Mouse (Mus musculus): ENCODE measurements around the gene Ccdc187. TPM values are rescaled to one million over a fixed set of nuclear protein-coding genes. Genes with fewer than 3 reads are reported as not detected.
A peak's percentile ranks its signal among the peaks of the same experiment; 100 is the strongest.

Gene Ccdc187
- total RNA-seq (2015) (not detected in 2 replicates), total RNA-seq (2017) (not detected in 2 replicates)

DNA sequence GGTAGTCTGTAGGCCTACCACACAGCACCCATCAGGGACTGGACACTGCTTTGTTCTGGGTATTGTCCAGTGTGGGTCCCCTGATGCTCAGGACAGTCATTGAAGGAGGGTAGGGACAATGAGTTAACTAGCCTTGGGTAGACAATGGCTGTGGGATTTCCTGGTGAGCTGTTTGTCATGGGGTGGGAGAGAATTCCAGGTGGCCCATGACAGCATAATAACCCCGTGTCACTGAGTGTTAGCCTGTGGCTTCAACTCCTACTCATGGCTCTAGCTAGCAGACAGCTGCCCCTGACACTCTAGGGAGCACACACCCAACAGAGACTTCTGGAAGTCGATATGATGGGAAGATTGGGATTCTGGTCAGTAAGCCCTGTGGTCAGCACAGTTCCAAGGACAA is at the start of gene Ccdc187:
Gene Ccdc187, minus strand, starts transcription at position 101 of the 400 bp plus-strand sequence.
- ATAC-seq (replicated peaks; ENCODE audit: poor library complexity), result no peak

DNA sequence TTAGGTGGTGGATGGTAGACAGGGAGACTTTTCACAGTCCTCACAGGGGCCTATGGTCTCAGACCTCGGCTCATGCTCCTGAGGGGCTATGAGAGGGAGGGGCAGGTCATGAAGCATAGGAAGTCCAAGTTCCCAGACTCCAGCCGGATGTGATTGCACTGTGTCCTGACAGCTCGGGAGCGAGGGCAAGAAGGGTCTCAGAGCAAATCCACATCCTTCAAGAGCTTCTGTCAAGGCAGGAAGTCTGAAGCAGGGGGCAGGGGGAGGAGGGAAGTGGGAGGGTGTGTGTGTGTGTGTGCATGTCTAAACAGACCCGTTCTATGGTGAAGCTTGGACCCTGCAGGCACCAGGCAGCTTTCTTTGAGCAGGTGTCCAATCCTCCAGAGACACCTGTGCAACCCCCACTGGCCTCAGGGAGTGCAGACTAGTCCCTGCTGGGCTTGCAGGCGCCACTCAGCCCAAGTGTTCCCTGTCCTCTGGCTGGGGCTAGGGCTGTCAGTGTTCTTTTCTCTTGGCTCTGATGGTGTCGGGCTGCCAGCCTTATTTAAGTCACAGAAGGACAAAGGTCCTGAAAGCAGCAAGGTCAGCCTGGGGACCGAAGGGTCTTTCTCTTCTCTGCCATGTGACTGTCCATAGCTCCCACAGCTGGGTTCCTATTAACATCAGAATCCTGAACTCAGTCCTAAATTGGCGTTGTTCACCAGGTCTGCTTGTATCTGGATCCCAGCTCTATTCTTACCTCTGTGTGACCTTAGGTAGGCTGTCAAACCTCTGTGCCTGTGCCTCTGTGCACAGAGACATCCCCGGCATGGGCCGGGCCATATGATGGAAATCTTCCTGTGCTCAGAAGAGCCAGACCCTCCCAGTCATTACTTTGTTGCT is 48.5 kb upstream of the Ccdc187 start:
- ATAC-seq (replicated peaks; ENCODE audit: poor library complexity), result no peak

DNA sequence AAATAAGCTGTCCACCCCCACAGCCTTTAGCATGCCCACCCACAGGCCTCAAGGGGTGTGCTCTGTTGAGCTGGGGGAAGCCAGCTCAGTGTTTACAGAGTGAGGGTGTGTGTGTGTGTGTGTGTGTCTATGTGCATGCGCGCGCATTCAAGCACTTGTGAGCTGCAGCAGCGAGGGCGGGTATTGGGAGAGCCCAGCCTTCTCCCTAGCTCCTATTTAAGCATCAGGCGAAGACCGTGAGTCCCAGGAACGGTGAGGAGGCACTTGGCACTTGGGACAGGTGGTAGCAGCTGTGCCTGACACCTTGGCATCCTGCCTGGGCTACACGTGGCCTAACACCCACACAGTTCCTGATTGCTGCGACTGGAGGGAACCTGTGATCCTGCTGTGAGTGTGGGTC is 47.7 kb upstream of the Ccdc187 start:
- ATAC-seq (replicated peaks; ENCODE audit: poor library complexity), result no peak

DNA sequence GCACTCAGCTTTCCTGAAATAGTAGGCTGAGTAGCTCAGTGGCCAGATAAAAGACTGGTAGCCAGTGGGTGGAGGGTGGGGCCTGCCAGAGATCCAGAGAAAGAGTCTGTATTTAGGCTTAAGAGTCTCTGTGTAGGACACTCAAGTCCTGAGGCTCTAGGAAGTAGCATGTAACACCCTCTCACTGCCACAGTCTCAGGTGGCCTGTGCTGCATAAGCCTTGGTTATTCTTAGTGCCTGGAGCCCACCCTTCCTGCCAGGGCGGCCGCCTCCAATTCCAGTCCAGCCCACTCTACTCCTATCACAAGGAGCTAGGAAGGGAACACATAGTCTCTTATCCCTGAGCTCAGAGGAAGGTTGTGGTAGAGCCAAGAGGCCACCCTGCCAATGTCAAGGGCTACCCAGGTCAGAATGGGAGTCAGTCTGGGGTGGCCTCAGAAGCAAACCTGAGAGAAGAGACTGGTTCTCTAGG is 47.2 kb upstream of the Ccdc187 start:
- no peak for ATAC-seq (replicated peaks; ENCODE audit: poor library complexity)

DNA sequence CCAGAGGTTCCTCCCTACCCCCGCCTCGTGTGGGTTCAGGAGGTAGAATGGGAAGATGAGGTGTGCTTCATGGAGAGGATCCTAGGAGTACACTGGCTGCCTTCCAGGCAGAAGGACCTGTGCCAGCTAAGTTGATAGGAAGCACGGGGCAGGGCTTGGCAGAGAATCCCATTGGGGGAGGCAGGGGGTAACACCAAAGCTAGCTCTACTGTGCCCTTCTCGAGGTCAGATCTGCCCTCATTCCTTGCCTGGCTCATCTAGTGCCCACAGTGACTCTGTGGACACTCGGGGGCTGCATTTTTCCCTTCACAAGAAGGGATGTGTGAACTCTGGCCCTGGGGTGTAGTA is 44.8 kb upstream of the Ccdc187 start:
- ATAC-seq (replicated peaks; ENCODE audit: poor library complexity), result no peak

DNA sequence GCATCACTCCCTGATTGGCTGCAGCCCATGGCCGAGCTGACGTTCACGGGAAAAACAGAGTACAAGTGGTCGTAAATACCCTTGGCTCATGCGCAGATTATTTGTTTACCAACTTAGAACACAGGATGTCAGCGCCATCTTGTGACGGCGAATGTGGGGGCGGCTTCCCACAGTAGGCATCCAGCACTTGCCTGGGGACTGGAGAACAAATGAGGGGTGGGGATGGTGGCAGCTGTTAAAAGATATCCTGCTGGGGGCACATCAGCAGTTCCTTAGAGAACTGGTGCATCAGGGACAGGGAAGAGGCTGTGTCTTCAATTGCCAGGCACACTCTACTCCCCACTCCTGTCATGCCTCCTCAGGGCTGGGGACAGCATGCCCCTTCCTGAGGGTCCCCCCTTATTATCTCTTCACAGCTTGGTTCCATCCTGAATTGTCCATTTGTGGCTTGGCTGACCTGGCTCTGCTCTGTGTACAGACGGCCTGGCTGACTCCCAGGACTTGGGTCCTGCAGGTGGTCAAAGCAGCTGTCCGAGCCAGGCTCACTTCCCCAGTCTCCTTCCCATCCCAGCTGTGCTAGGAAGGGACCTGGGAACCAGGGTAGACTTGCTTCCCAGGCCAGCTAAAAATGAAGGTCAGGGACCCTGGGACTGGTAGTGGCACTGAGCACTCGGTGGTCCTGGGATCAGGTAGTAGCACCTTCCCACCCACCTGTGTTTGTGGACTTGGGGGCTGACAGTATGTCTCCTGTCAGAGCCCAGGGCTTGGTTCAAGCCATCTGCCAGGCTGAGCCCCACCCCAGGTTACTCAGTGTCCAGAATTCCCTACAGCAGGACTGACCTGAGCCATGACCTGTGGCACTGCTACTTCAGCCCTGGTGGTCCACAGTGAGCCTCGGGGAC is 44.2 kb upstream of the Ccdc187 start:
- no peak for ATAC-seq (replicated peaks; ENCODE audit: poor library complexity)

DNA sequence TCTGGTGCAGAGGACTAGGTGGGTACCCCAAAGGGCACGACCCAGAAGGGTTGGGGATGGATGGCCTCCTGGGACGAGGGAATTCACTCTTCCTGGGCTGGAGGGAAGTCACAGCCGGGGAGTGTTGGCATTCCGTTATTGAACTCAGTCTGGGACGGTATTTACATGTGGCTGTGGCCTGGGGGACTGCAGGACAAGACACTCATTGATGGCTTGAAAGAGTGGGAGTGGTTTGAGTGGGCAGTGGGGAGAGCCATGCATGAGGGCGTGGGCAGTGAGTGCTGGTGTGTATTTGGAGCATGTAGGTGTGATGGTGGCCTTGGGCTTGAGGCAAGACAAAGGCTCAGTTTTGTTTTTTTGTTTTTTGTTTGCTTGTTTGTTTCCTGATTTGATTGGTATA is 36.3 kb upstream of the Ccdc187 start:
- ATAC-seq (replicated peaks; ENCODE audit: poor library complexity), result no peak

DNA sequence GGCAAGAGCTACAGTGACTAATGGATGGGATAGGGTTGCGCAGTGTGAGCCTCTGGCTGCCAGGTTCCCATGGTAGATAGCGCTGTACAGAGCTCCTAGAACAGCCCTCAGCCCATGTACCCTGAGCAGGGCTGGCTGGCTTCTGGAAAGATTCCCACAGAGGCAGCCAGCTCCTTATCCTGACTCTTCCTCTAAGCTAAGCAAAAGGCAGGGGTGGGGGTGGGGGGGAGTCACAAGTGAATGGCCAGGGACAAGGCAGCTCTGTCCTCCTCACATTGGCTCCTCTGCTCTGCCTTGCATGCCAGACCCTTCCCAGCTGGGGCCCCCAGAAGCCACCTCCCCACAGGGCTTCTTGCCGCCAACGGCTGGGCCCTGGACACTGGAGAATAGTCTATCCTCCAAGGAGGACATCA is 35.7 kb upstream of the Ccdc187 start:
- no peak for ATAC-seq (replicated peaks; ENCODE audit: poor library complexity)

DNA sequence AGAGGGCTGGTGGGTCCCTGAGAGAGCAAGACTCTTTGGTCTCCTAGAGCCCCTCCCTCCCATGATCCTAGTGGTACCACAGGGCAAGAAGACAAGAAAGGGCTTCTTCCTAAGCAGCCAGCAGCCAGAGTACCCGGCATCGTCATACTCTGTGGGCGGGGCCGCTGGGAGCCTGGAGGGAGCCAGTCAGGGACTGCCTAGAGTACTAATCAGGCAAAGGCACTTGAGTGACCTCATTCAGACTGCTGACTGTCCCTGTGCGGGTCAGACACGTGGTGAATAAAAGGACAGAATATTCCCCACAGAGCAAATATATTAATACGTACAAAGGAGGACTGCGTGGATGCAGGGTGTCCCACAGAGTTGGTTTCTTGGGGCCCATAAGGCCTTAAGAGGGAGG is 35.0 kb upstream of the Ccdc187 start:
- ATAC-seq (replicated peaks; ENCODE audit: poor library complexity), result no peak

DNA sequence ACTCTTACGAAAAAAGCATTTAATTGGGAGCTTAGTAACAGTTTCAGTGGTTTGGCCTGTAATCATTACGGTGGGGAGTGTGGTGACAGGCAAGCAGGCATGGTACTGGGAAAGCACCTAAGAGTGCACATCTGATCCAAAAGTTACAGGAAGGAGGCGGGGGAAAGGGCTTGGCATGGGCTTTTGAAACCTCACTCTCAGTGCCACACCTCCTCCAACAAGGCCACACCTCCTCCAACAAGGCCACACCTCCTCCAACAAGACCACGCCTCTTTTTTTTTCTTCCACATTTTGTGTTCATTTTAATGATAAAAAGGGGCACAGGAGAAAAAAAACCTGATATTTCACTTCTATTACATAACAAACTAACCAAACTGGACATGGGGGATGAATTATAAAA is 33.5 kb upstream of the Ccdc187 start:
- peak; percentile 67 for ATAC-seq (replicated peaks; ENCODE audit: poor library complexity)

DNA sequence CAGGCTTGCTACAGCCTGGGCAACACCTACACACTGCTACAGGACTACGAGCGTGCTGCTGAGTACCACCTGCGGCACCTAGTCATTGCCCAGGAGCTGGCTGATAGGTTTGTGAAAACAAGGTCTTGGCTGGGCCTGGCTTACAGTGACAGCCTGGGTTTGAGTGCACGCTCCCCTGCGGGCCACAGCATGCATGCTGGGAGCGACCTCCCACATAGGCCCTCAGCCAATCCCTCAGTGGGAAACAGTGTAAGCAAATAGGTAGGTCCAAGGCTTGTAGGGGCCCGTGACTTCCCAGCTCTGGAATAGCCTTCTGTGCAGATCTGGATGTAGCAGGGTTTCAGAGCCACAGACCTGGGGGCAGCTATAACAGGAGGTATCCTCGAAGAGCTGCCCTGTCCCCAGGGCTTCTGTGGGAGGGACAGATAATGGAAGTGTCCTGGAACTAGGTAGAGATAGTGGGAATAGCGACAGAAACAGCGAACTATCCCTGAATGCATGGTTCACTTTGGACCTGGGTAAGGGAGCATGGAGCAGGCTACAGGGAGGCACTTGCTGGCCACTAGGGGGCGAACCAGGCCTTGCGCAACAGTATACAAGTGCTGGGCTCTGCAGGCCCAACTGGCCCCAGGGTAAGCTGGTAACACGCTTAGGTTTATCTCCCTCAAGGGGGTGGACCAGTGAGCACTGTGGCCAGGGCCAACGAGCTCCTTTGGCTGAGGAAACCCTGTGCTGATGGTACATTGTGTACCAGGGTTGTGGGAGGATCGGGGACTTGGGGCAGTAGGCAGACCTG is 31.2 kb upstream of the Ccdc187 start:
- peak; percentile 89 for ATAC-seq (replicated peaks; ENCODE audit: poor library complexity)

DNA sequence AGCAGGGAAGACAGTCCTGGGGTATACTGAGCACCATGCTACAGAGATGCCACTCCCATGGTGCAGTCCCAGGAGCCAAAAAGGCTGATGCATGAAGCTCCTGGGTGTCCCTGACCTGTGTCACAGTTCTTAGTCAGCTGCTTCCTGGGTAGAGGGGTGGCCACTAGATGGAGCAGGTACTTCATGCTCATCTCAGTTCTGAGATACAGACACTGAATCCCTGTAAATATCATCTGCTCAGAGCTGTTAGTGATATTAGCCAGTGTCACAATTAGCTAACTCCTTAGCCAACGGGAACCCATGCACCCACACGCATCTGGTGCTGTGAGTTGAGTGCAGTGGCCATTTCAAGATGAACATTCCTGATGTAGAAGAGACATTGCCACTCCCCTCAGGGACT is 30.6 kb upstream of the Ccdc187 start:
- ATAC-seq (replicated peaks; ENCODE audit: poor library complexity), result peak; percentile 53

DNA sequence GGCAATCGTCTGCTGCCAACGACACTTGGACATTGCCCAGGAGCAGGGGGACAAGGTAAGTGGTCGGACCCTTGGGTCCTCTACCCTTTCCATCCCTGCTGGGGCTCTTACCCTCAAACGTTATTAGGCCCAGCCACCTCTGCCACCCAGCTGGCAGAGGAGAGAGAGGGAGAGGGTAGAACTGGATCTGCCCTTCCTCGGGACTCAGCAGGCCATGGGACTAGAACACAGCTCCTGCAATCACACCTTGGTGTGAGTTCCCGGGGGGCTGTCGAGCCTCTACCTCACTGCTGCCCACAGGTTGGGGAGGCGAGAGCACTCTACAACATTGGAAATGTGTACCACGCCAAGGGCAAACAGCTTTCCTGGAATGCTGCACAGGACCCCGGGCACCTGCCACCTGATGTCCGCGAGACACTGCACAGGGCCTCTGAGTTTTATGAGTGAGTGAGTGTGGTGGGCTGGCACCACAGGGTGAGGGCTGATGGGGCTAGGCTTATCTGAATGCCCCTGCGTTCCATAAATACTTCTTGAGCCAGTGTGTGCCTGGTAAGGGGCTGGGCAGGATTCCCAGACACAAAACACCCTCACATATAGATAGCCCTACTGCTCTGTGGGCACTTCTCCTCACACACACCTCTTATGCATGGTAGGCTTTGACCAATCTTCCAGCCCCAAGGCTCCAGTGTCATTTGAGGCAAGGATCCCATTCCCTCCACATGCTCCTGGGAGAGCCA is 29.4 kb upstream of the Ccdc187 start:
- no peak for ATAC-seq (replicated peaks; ENCODE audit: poor library complexity)

DNA sequence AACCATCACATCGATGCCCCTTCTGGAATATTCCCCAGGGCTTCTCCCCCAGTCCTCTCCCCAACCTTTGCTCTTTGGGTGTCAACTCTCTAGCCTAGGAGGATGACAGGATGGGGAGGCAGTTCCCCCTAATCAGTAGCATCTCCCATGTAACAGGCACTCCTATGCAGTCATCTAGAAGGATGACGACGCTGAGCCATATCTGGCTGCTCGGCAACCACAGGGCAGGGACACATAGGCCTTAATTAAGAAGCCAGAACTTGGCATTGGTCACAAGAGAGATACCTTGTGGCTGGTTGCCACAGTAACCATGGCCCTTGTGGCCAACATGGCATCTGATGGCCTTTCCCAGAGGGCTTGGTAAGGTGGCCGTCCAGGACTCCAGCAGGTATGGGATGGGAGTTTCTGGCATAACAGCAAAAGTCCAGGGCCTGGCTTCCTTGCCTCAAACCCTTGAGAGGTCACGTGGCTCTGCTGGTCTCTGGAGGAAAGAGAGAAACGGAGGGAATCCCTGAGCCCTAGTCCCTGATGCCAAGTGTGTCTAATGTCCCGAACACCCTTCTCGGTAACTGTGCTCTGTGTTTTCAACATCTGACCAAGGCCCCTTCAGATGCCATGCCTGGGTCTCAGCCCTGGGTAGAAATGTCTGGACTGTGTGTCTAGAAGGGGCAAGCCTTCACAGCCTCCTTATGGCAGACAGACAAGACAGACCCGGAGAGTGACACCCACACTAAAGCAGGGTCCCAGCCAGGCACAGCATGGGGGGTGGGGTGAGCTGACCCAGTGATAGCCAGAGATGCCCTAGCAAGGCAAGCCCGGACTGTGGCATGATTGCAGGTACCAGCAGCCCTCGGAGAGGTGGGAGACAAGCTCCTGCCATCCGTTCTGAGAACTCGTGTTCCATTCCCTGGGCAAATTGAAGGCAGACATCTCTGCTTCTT is 26.2 kb upstream of the Ccdc187 start:
- ATAC-seq (replicated peaks; ENCODE audit: poor library complexity), result no peak

DNA sequence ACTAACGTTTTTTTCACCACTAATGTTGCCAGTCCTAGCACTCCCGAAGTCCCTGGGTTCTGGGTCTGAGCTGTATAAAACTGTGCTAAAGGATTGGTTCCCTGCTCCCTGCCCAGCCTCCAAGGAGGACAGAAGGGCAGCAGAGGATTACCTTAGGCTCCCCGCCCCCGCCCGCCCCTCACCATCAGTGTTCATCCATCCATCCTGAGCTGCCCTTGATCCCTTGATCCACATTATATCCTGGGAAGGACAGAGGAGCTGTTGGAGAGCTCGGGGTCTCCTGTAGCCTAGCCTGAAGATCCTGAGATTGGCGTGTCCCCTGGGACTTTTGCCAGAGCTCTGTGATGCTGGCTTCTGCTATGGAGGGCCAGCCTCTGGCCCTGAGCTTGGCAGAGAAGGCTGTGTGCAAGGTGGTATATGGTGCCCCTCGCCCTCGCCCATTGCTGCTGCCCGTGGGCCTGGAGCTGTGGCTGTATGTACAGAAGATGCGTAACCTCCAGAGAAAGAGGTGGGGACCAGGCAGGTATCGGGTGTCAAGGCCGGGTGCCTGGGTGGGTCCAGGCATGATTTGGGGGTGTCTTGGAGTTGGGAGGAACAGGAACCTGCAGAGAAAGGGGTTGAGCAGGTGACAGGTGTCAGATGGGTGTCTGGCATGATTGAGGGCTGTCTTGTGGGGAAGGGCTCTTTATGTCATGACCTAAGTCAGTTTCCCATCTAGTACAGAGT is 25.3 kb upstream of the Ccdc187 start:
- no peak for ATAC-seq (replicated peaks; ENCODE audit: poor library complexity)

DNA sequence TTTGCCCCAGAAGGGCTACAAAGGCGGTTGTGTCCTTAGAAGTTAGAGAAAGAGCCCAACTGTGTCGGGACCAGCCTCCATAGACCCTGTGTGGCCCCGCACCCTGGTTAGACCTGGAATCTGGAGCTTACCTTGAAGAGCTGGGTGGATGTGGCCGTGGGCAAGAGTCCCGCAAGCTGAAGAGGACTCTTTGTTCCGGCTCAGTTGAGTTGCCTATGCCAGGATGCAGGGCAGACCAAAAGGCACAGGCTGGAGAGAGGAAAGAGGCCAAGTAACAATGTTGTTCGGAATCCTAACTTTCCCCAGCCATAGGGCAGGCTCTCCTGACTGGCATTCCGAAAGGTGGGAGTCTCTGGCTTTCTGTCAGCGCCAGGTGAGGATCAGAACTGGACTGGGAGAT is 24.8 kb upstream of the Ccdc187 start:
- ATAC-seq (replicated peaks; ENCODE audit: poor library complexity), result no peak

DNA sequence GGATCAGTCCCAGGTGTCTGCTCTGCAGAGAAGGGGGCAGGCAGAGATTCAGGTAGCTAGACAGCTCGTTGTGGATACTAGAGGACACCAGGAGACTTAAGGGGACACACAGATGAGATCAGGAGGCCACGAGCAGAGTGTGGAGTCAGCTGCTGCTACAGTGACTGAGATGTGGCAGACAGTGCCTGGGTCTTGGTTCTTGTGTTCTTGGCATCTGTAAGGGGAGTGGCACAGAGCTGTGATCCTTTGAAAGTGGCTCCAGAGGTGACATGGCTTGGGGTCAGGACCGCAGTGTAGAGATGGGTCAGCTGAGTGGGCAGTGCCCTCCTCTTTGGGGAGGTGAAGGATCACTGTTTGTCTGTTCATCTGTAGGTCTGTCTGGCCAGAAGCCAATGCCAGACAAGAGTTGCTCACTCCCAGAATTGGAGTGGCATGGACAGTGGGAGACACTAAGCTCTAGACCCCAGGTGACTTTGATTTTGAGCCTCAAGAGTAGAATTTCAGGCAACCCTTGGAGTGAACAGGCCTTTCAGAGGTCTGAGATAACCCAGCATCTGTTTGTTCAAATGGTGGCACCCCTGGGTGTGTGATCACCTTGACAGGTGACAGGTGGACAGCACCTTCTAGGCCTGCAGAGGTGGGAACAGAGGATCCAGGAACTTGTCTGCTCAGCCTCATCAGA is 23.8 kb upstream of the Ccdc187 start:
- no peak for ATAC-seq (replicated peaks; ENCODE audit: poor library complexity)

DNA sequence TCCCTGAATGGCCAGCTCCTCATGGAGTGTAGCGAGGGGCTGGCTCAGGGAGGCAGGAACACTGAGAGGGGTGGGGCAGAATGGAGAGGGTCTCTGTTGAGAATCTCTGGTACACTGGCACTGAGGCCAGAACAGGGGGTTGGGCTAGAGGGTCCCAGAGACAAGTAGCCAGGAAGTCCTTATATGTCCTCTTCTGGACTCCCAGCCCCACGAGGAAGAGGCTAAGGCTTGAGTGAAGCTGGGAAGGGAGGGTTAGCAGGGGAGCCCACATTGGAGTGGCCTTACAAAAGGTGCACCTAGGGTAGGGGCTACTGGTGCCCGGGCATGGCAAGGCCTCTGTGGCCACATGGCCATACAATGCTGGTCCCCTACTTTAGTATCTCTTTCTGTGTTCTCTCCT is 23.0 kb upstream of the Ccdc187 start:
- no peak for ATAC-seq (replicated peaks; ENCODE audit: poor library complexity)
